Mouse (Mus musculus): ENCODE data around the gene Gcdh. TPM values are rescaled to one million over a fixed set of nuclear protein-coding genes. Genes with fewer than 3 reads are reported as not detected.

Gene Gcdh
- 18.7 to 34.4 TPM (median 31.5 TPM) in 4 replicates for total RNA-seq (2023; ENCODE audit: inconsistent age)

GRCm38 (mm10) chr8:84893709-84894134 lies at the start of gene Gcdh:
TSS of gene Gcdh (minus strand) at chr8:84893921.

GRCm38 (mm10) chr8:84936962-84937546 lies 43.3 kb upstream of the Gcdh start, which contains the start of gene Mast1:
TSS of gene Mast1 (minus strand) at chr8:84937359.

GRCm38 (mm10) chr8:84908421-84909161 lies 14.9 kb upstream of the Gcdh start, which contains the start of gene Dnase2a:
TSS of gene Dnase2a (plus strand) at chr8:84908560.

GRCm38 (mm10) chr8:84901752-84902151 lies 8.0 kb upstream of the Gcdh start, which contains the start of gene Klf1:
TSS of gene Klf1 (plus strand) at chr8:84901928.

GRCm38 (mm10) chr8:84871376-84872308 lies 22.1 kb downstream of the Gcdh start, which contains the start of gene Syce2:
TSS of gene Syce2 (plus strand) at chr8:84872111.

GRCm38 (mm10) chr8:84856864-84857441 lies 36.8 kb downstream of the Gcdh start, which contains the start of gene Farsa:
TSS of gene Farsa (plus strand) at chr8:84856989.

GRCm38 (mm10) chr8:84846722-84847572 lies 46.8 kb downstream of the Gcdh start, which contains the start of gene Calr:
TSS of gene Calr (minus strand) at chr8:84846934.

GRCm38 (mm10) chr8:84840248-84840999 lies 53.3 kb downstream of the Gcdh start, which contains the start of gene Rad23a:
TSS of gene Rad23a (minus strand) at chr8:84840665.

Other genes with a start within 250 kb of the Gcdh start
- gene Ier2, start 231.1 kb downstream of the Gcdh start, total RNA-seq (2023; ENCODE audit: inconsistent age) = 211 to 281 TPM (median 245 TPM) in 4 replicates
- gene Trmt1, start 207.6 kb downstream of the Gcdh start, total RNA-seq (2023; ENCODE audit: inconsistent age) = 180 to 199 TPM (median 184 TPM) in 4 replicates
- gene Nacc1, start 206.1 kb downstream of the Gcdh start, total RNA-seq (2023; ENCODE audit: inconsistent age) = 57.6 to 63.9 TPM (median 60.3 TPM) in 4 replicates
- 129 to 151 TPM (median 133 TPM) in 4 replicates for gene Lyl1, start 192.5 kb downstream of the Gcdh start, total RNA-seq (2023; ENCODE audit: inconsistent age)
- gene G430095P16Rik, start 170.9 kb downstream of the Gcdh start, total RNA-seq (2023; ENCODE audit: inconsistent age) = not detected in 4 replicates
- gene Nfix, start 93.6 kb downstream of the Gcdh start, total RNA-seq (2023; ENCODE audit: inconsistent age) = 1.4 to 4.3 TPM (median 2.8 TPM) in 4 replicates
- 2.2 to 3.3 TPM (median 2.8 TPM) in 4 replicates for gene Dand5, start 71.1 kb downstream of the Gcdh start, total RNA-seq (2023; ENCODE audit: inconsistent age)
- gene Gadd45gip1, start 62.4 kb downstream of the Gcdh start, total RNA-seq (2023; ENCODE audit: inconsistent age) = 11.4 to 12.8 TPM (median 11.7 TPM) in 4 replicates
- 48.0 to 63.3 TPM (median 61.5 TPM) in 4 replicates for gene Rad23a, start 53.3 kb downstream of the Gcdh start, total RNA-seq (2023; ENCODE audit: inconsistent age)
- gene Calr, start 47.0 kb downstream of the Gcdh start, total RNA-seq (2023; ENCODE audit: inconsistent age) = 564 to 720 TPM (median 619 TPM) in 4 replicates
- gene Farsa, start 36.9 kb downstream of the Gcdh start, total RNA-seq (2023; ENCODE audit: inconsistent age) = 66.8 to 70.5 TPM (median 68.5 TPM) in 4 replicates
- 6.1 to 11.9 TPM (median 9.0 TPM) in 4 replicates for gene Syce2, start 21.8 kb downstream of the Gcdh start, total RNA-seq (2023; ENCODE audit: inconsistent age)
- 0.32 to 0.45 TPM in 2 of 4 replicates, not detected in the others for gene Klf1, start 8.0 kb upstream of the Gcdh start, total RNA-seq (2023; ENCODE audit: inconsistent age)
- 67.4 to 74.5 TPM (median 72.7 TPM) in 4 replicates for gene Dnase2a, start 14.6 kb upstream of the Gcdh start, total RNA-seq (2023; ENCODE audit: inconsistent age)
- 0.16 to 0.57 TPM (median 0.23 TPM) in 4 replicates for gene Mast1, start 43.4 kb upstream of the Gcdh start, total RNA-seq (2023; ENCODE audit: inconsistent age)
- gene Rtbdn, start 53.1 kb upstream of the Gcdh start, total RNA-seq (2023; ENCODE audit: inconsistent age) = not detected in 4 replicates
- 2.0 TPM in 1 of 4 replicates, not detected in the others for gene Gm49661, start 75.5 kb upstream of the Gcdh start, total RNA-seq (2023; ENCODE audit: inconsistent age)
- gene Prdx2, start 75.7 kb upstream of the Gcdh start, total RNA-seq (2023; ENCODE audit: inconsistent age) = 57.4 to 60.7 TPM (median 59.6 TPM) in 4 replicates
- 30.0 to 35.5 TPM (median 33.5 TPM) in 4 replicates for gene Rnaseh2a, start 75.8 kb upstream of the Gcdh start, total RNA-seq (2023; ENCODE audit: inconsistent age)
- 1,539 to 1,702 TPM (median 1,628 TPM) in 4 replicates for gene Junb, start 84.8 kb upstream of the Gcdh start, total RNA-seq (2023; ENCODE audit: inconsistent age)
- 5.9 to 8.3 TPM (median 6.6 TPM) in 4 replicates for gene Hook2, start 96.7 kb upstream of the Gcdh start, total RNA-seq (2023; ENCODE audit: inconsistent age)
- gene Best2, start 120.6 kb upstream of the Gcdh start, total RNA-seq (2023; ENCODE audit: inconsistent age) = 0.32 TPM in 1 of 4 replicates, not detected in the others
- 87.6 to 96.1 TPM (median 94.0 TPM) in 4 replicates for gene Asna1, start 131.4 kb upstream of the Gcdh start, total RNA-seq (2023; ENCODE audit: inconsistent age)
- 205 to 226 TPM (median 223 TPM) in 4 replicates for gene Trir, start 132.9 kb upstream of the Gcdh start, total RNA-seq (2023; ENCODE audit: inconsistent age)
- 38.8 to 49.7 TPM (median 45.7 TPM) in 4 replicates for gene Tnpo2, start 143.0 kb upstream of the Gcdh start, total RNA-seq (2023; ENCODE audit: inconsistent age)
- gene Fbxw9, start 166.1 kb upstream of the Gcdh start, total RNA-seq (2023; ENCODE audit: inconsistent age) = 14.4 to 17.5 TPM (median 15.4 TPM) in 4 replicates
- 3.0 TPM in 1 of 4 replicates, not detected in the others for gene Gm5741, start 174.1 kb upstream of the Gcdh start, total RNA-seq (2023; ENCODE audit: inconsistent age)
- 105 to 138 TPM (median 115 TPM) in 4 replicates for gene Dhps, start 177.8 kb upstream of the Gcdh start, total RNA-seq (2023; ENCODE audit: inconsistent age)
- 49.2 to 55.9 TPM (median 50.9 TPM) in 4 replicates for gene Wdr83os, start 186.8 kb upstream of the Gcdh start, total RNA-seq (2023; ENCODE audit: inconsistent age)
- gene Wdr83, start 187.4 kb upstream of the Gcdh start, total RNA-seq (2023; ENCODE audit: inconsistent age) = 12.5 to 15.1 TPM (median 13.1 TPM) in 4 replicates
- gene Man2b1, start 189.3 kb upstream of the Gcdh start, total RNA-seq (2023; ENCODE audit: inconsistent age) = 156 to 176 TPM (median 163 TPM) in 4 replicates
- gene Zfp791, start 229.2 kb upstream of the Gcdh start, total RNA-seq (2023; ENCODE audit: inconsistent age) = 0.16 TPM in 1 of 4 replicates, not detected in the others

All from B cell, adult (primary cell).